Mouse (Mus musculus): Measurements from ENCODE around the gene Sft2d1. TPM values are rescaled to one million over a fixed set of nuclear protein-coding genes. Genes with fewer than 3 reads are reported as not detected.

The Sft2d1 gene
- polyA plus RNA-seq, 1 experiment, result 17.9 TPM

GRCm38 (mm10) chr17:8357498-8357897, 46.6 kb downstream of the Sft2d1 start:
- WGBS, result 85% methylated on average over 6 of the region's 6 CpGs

GRCm38 (mm10) chr17:8360876-8361275, 50.0 kb downstream of the Sft2d1 start:
- TF ChIP-seq POLR2A (IDR thresholded peaks at IDR 0.05; ENCODE audit: borderline replicate concordance, control insufficient read depth, low read depth, low read length) (no peak), CTCF (IDR thresholded peaks at IDR 0.05; ENCODE audit: control insufficient read depth, insufficient read depth, low read length) (no peak)
- 84% methylated on average over 5 of the region's 5 CpGs for WGBS

More at GRCm38 (mm10) chr17:8357498-8357897, 46.6 kb downstream of the Sft2d1 start:
- Histone ChIP-seq H3K4me1 (ENCODE audit: control insufficient read depth, insufficient read depth, low read length) (no peaks in the 10 kb centered on the region), H3K27ac (ENCODE audit: control insufficient read depth, insufficient read depth, low read depth, low read length, poor library complexity) (no peak overlapping the region), H3K4me3 (replicated peaks; ENCODE audit: control insufficient read depth, low read depth, low read length) (no peak overlapping the region)
- TF ChIP-seq CTCF (IDR thresholded peaks at IDR 0.05; ENCODE audit: control insufficient read depth, insufficient read depth, low read length) (no peak), POLR2A (IDR thresholded peaks at IDR 0.05; ENCODE audit: borderline replicate concordance, control insufficient read depth, low read depth, low read length) (no peak)

GRCm38 (mm10) chr17:8361281-8362103, 50.6 kb downstream of the Sft2d1 start:
- Histone ChIP-seq H3K27ac (ENCODE audit: control insufficient read depth, insufficient read depth, low read depth, low read length, poor library complexity) (no peak overlapping the region), H3K4me1 (ENCODE audit: control insufficient read depth, insufficient read depth, low read length) (no peaks in the 10 kb centered on the region), H3K4me3 (replicated peaks; ENCODE audit: control insufficient read depth, low read depth, low read length) (no peak overlapping the region)
- WGBS, result 66% methylated on average over 10 of the region's 10 CpGs
- TF ChIP-seq CTCF (IDR thresholded peaks at IDR 0.05; ENCODE audit: control insufficient read depth, insufficient read depth, low read length) (no peak), POLR2A (IDR thresholded peaks at IDR 0.05; ENCODE audit: borderline replicate concordance, control insufficient read depth, low read depth, low read length) (no peak)

More at GRCm38 (mm10) chr17:8360876-8361275, 50.0 kb downstream of the Sft2d1 start:
- Histone ChIP-seq H3K27ac (ENCODE audit: control insufficient read depth, insufficient read depth, low read depth, low read length, poor library complexity) (no peak overlapping the region), H3K4me3 (replicated peaks; ENCODE audit: control insufficient read depth, low read depth, low read length) (no peak overlapping the region), H3K4me1 (ENCODE audit: control insufficient read depth, insufficient read depth, low read length) (no peaks in the 10 kb centered on the region)

- Histone ChIP-seq H3K27ac (ENCODE audit: control insufficient read depth, insufficient read depth, low read depth, low read length, poor library complexity) (no peak overlapping the region), H3K4me3 (replicated peaks; ENCODE audit: control insufficient read depth, low read depth, low read length) (no peak overlapping the region), H3K4me1 (ENCODE audit: control insufficient read depth, insufficient read depth, low read length) (no peaks in the 10 kb centered on the region)
- 78% methylated on average over 20 of the region's 20 CpGs for WGBS
- no peak for TF ChIP-seq CTCF (IDR thresholded peaks at IDR 0.05; ENCODE audit: control insufficient read depth, insufficient read depth, low read length)
- no peak for TF ChIP-seq POLR2A (IDR thresholded peaks at IDR 0.05; ENCODE audit: borderline replicate concordance, control insufficient read depth, low read depth, low read length)
Observed at GRCm38 (mm10) chr17:8367514-8368480, 56.9 kb downstream of the Sft2d1 start.

- no peak for TF ChIP-seq POLR2A (IDR thresholded peaks at IDR 0.05; ENCODE audit: borderline replicate concordance, control insufficient read depth, low read depth, low read length)
- no peak for TF ChIP-seq CTCF (IDR thresholded peaks at IDR 0.05; ENCODE audit: control insufficient read depth, insufficient read depth, low read length)
Observed at GRCm38 (mm10) chr17:8368570-8368969, 57.7 kb downstream of the Sft2d1 start.

GRCm38 (mm10) chr17:8369171-8369570, 58.3 kb downstream of the Sft2d1 start:
- H3K4me3 ChIP-seq (replicated peaks; ENCODE audit: control insufficient read depth, low read depth, low read length), result no peak overlapping the region
- no peak for TF ChIP-seq CTCF (IDR thresholded peaks at IDR 0.05; ENCODE audit: control insufficient read depth, insufficient read depth, low read length)
- TF ChIP-seq POLR2A (IDR thresholded peaks at IDR 0.05; ENCODE audit: borderline replicate concordance, control insufficient read depth, low read depth, low read length), result no peak
- whole genome bisulfite sequencing, result 59% methylated on average over 2 of the region's 2 CpGs
- H3K27ac ChIP-seq (ENCODE audit: control insufficient read depth, insufficient read depth, low read depth, low read length, poor library complexity), result no peak overlapping the region
- H3K4me1 ChIP-seq (ENCODE audit: control insufficient read depth, insufficient read depth, low read length), result no peaks in the 10 kb centered on the region

More at GRCm38 (mm10) chr17:8368570-8368969, 57.7 kb downstream of the Sft2d1 start:
- H3K27ac ChIP-seq (ENCODE audit: control insufficient read depth, insufficient read depth, low read depth, low read length, poor library complexity), result no peak overlapping the region
- WGBS, result 81% methylated on average over 8 of the region's 8 CpGs
- no peak overlapping the region for H3K4me3 ChIP-seq (replicated peaks; ENCODE audit: control insufficient read depth, low read depth, low read length)
- no peaks in the 10 kb centered on the region for H3K4me1 ChIP-seq (ENCODE audit: control insufficient read depth, insufficient read depth, low read length)

GRCm38 (mm10) chr17:8370634-8371229, 59.8 kb downstream of the Sft2d1 start:
- WGBS, result 71% methylated on average over 13 of the region's 13 CpGs
- no peak overlapping the region for H3K27ac ChIP-seq (ENCODE audit: control insufficient read depth, insufficient read depth, low read depth, low read length, poor library complexity)
- no peaks in the 10 kb centered on the region for H3K4me1 ChIP-seq (ENCODE audit: control insufficient read depth, insufficient read depth, low read length)
- H3K4me3 ChIP-seq (replicated peaks; ENCODE audit: control insufficient read depth, low read depth, low read length), result no peak overlapping the region
- no peak for TF ChIP-seq POLR2A (IDR thresholded peaks at IDR 0.05; ENCODE audit: borderline replicate concordance, control insufficient read depth, low read depth, low read length)
- no peak for TF ChIP-seq CTCF (IDR thresholded peaks at IDR 0.05; ENCODE audit: control insufficient read depth, insufficient read depth, low read length)

Data from bone marrow, adult 2 months (tissue).